Mouse (Mus musculus): ENCODE data around the gene Atp6v0d1. TPM values are rescaled to one million over a fixed set of nuclear protein-coding genes. Genes with fewer than 3 reads are reported as not detected.

The Atp6v0d1 gene
- polyA plus RNA-seq, 1 experiment from 2014 or later = 273 TPM

DNA sequence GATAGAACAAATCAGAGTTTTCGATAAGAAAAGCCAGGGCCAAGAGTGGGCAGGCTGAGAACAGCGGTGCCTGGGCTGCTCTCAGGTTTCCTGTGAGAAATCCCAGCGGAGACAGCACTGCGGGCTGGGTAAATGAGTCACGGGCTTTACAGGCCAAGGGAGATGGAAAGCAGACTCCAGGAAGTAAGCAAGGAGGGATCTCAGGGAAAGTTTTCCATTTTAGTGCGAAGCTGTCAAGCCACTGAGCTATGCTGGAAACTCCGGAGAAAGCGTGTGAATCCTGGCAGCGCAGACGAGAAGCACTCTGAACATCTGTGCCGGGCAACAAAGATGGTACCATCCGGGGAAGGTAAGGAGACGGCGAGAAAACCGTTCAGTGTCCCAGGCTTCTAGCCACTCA lies 28.0 kb upstream of the Atp6v0d1 start:
- no peaks in the 10 kb centered on the region for H3K27me3 ChIP-seq (replicated peaks; ENCODE audit: control insufficient read depth, insufficient read depth, low read length)
- H3K36me3 ChIP-seq (ENCODE audit: control insufficient read depth, insufficient read depth, low read length) = no peaks in the 10 kb centered on the region
- ATAC-seq = no peak
- peak overlapping the region; percentile 18 for H3K4me2 ChIP-seq (ENCODE audit: low read length)
- no peak overlapping the region for H3K4me3 ChIP-seq (ENCODE audit: low read length)
- H3K9me3 ChIP-seq (ENCODE audit: control insufficient read depth, low read length) = no peaks in the 10 kb centered on the region
- no peak overlapping the region for H3K9ac ChIP-seq (ENCODE audit: low read depth, low read length)
- H3K27ac ChIP-seq (ENCODE audit: low read depth, low read length) = no peak overlapping the region
- WGBS = 23% methylated on average over 15 of the region's 15 CpGs
- 0 out of 2 replicates have a peak, but pooled peaks cover 2% of the 10 kb centered on the region for H3K4me1 ChIP-seq (ENCODE audit: control insufficient read depth, insufficient read depth, low read depth, low read length)

DNA sequence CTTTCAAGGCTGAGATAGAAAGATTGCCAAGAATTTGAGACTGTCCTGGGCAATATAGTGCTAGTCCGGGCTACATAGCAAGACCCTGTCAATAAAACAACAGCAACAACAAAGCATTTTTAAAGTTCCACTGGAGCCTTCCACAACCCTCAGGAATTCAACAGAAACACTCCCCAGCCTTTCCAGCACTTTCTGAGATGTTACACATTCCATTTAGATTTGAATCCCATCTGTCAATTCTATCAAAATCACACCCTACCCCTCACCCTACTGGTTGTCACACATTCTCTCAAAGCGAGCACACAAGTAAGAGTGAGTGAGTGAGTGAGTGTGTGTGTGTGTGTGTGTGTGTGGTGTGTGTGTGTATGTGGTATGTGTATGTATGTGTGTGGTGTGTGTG lies 26.6 kb upstream of the Atp6v0d1 start:
- H3K4me2 ChIP-seq (ENCODE audit: low read length) = no peak overlapping the region
- H3K4me1 ChIP-seq (ENCODE audit: control insufficient read depth, insufficient read depth, low read depth, low read length) = 0 out of 2 replicates have a peak, but pooled peaks cover 2% of the 10 kb centered on the region
- 88% methylated on average over 2 of the region's 2 CpGs for WGBS
- H3K27me3 ChIP-seq (replicated peaks; ENCODE audit: control insufficient read depth, insufficient read depth, low read length) = no peaks in the 10 kb centered on the region
- no peak overlapping the region for H3K4me3 ChIP-seq (ENCODE audit: low read length)
- no peaks in the 10 kb centered on the region for H3K36me3 ChIP-seq (ENCODE audit: control insufficient read depth, insufficient read depth, low read length)
- no peak for ATAC-seq
- no peaks in the 10 kb centered on the region for H3K9me3 ChIP-seq (ENCODE audit: control insufficient read depth, low read length)
- no peak overlapping the region for H3K27ac ChIP-seq (ENCODE audit: low read depth, low read length)
- no peak overlapping the region for H3K9ac ChIP-seq (ENCODE audit: low read depth, low read length)

DNA sequence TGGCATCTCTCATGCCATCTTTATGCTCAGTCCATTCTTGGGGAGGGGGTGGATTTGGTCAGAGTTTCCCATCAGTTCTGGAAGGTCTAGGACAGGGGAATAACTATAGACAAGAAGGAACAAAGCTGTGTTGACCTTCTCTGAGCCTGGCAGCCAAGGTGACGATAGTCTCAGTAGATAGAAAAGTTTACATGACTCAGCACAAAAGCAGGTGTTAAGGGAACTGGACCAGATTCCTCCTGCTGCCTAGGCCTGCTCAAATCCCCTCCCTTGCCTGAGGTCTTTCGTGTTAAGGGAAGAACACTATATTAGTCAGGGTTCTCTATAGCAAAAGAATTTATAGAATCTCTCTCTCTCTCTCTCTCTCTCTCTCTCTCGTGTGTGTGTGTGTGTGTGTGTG lies 13.9 kb upstream of the Atp6v0d1 start:
- Histone ChIP-seq H3K27ac (ENCODE audit: low read depth, low read length) (no peak overlapping the region), H3K36me3 (ENCODE audit: control insufficient read depth, insufficient read depth, low read length) (no peaks in the 10 kb centered on the region), H3K9ac (ENCODE audit: low read depth, low read length) (no peak overlapping the region), H3K27me3 (replicated peaks; ENCODE audit: control insufficient read depth, insufficient read depth, low read length) (no peaks in the 10 kb centered on the region), H3K4me1 (ENCODE audit: control insufficient read depth, insufficient read depth, low read depth, low read length) (no peaks in the 10 kb centered on the region), H3K4me3 (ENCODE audit: low read length) (no peak overlapping the region), H3K9me3 (ENCODE audit: control insufficient read depth, low read length) (no peaks in the 10 kb centered on the region), H3K4me2 (ENCODE audit: low read length) (no peak overlapping the region)
- no peak for ATAC-seq
- 70% methylated on average over 3 of the region's 3 CpGs for WGBS

DNA sequence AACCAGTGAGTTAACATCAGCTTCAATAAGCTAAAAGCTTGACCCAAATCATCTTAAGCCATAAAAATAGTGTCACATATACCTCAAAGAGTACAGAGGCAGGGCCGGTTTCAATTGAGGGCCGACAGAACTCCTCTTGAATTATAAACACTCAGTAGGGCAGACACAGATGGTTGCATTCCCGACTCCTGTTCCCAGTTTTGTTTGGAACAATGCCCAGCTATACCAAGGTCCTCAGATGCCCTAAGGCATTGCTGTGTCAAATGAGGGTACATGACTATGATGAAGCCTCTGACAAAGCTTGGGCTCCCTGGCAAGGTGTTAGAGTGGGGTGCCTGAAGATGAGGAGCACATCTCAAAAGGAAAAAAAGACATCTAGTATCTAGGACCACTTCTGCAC lies 9.7 kb upstream of the Atp6v0d1 start:
- H3K4me3 ChIP-seq (ENCODE audit: low read length) = no peak overlapping the region
- H3K4me2 ChIP-seq (ENCODE audit: low read length) = no peak overlapping the region
- H3K9me3 ChIP-seq (ENCODE audit: control insufficient read depth, low read length) = no peaks in the 10 kb centered on the region
- H3K4me1 ChIP-seq (ENCODE audit: control insufficient read depth, insufficient read depth, low read depth, low read length) = no peaks in the 10 kb centered on the region
- no peaks in the 10 kb centered on the region for H3K27me3 ChIP-seq (replicated peaks; ENCODE audit: control insufficient read depth, insufficient read depth, low read length)
- H3K9ac ChIP-seq (ENCODE audit: low read depth, low read length) = no peak overlapping the region
- WGBS = 28% methylated on average over 3 of the region's 3 CpGs
- no peak for ATAC-seq
- H3K27ac ChIP-seq (ENCODE audit: low read depth, low read length) = no peak overlapping the region
- H3K36me3 ChIP-seq (ENCODE audit: control insufficient read depth, insufficient read depth, low read length) = no peaks in the 10 kb centered on the region

DNA sequence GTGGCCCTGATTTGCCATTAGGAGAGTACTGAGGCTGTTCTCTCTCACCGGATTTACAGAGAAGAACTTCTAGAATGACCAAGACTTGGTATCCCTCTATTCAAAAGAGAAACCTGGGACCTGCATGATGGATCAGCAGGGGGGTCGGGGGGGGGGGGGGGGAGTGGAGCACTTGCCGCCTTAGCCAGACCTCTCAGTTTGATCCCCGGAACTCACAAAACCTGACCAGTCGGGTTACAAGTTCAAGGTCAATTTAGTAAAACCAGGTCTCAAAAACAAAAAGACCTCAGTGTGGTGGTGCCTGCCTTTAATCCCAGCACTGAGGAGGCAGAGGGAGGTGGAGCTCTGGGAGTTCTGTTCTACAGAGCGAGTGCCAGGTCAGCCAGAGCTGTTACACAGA lies 8.9 kb upstream of the Atp6v0d1 start:
- ATAC-seq = no peak
- no peaks in the 10 kb centered on the region for H3K36me3 ChIP-seq (ENCODE audit: control insufficient read depth, insufficient read depth, low read length)
- no peak overlapping the region for H3K4me3 ChIP-seq (ENCODE audit: low read length)
- no peaks in the 10 kb centered on the region for H3K9me3 ChIP-seq (ENCODE audit: control insufficient read depth, low read length)
- no peaks in the 10 kb centered on the region for H3K4me1 ChIP-seq (ENCODE audit: control insufficient read depth, insufficient read depth, low read depth, low read length)
- H3K27me3 ChIP-seq (replicated peaks; ENCODE audit: control insufficient read depth, insufficient read depth, low read length) = no peaks in the 10 kb centered on the region
- no peak overlapping the region for H3K4me2 ChIP-seq (ENCODE audit: low read length)
- WGBS = 54% methylated on average over 6 of the region's 6 CpGs
- no peak overlapping the region for H3K9ac ChIP-seq (ENCODE audit: low read depth, low read length)
- no peak overlapping the region for H3K27ac ChIP-seq (ENCODE audit: low read depth, low read length)

DNA sequence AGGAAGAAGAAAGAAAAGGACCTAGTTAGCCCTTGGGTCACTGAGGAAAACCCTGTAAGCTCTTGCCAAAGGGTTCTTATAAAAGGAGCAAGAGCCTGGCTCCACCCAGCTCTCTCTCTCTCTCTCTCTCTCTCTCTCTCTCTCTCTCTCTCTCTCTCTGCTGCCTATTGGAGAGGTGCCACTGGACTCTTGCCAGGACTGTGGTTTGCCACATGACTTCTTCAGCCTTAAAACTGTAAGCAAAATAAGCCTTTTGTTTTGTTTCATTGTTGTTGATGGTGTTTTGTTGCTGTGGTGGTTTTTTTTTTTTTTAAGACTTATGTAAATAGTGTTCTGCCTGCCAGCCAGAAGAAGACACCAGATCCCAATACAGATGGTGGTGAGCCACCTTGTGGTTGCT lies 7.6 kb upstream of the Atp6v0d1 start:
- Histone ChIP-seq H3K27ac (ENCODE audit: low read depth, low read length) (no peak overlapping the region), H3K4me3 (ENCODE audit: low read length) (no peak overlapping the region), H3K36me3 (ENCODE audit: control insufficient read depth, insufficient read depth, low read length) (no peaks in the 10 kb centered on the region), H3K4me2 (ENCODE audit: low read length) (no peak overlapping the region), H3K4me1 (ENCODE audit: control insufficient read depth, insufficient read depth, low read depth, low read length) (no peaks in the 10 kb centered on the region), H3K9ac (ENCODE audit: low read depth, low read length) (no peak overlapping the region), H3K9me3 (ENCODE audit: control insufficient read depth, low read length) (no peaks in the 10 kb centered on the region), H3K27me3 (replicated peaks; ENCODE audit: control insufficient read depth, insufficient read depth, low read length) (no peaks in the 10 kb centered on the region)
- ATAC-seq = no peak

DNA sequence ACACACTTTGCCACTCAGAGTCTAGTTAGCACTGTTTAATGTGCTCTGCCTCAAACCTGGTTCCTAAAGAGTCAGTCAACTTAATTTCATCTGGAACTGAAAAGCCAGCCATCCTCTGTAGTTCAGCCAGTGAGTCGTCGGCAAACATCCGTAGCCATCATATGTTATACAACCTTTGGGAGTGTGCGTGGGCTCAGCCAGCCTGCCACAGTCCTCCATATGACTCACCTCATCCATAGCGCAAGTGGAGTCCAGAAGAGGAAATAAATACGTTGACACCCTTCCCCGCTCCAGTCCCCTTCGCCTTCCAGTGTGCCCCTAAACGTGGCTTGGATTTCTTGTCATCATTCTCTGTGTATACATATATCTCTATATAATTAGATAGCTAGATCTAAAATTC lies 6.0 kb upstream of the Atp6v0d1 start:
- H3K4me1 ChIP-seq (ENCODE audit: control insufficient read depth, insufficient read depth, low read depth, low read length) = peaks cover 5% of the 10 kb centered on the region; the same call in 1 of the 2 replicates
- H3K36me3 ChIP-seq (ENCODE audit: control insufficient read depth, insufficient read depth, low read length) = no peaks in the 10 kb centered on the region
- H3K4me3 ChIP-seq (ENCODE audit: low read length) = no peak overlapping the region
- H3K27ac ChIP-seq (ENCODE audit: low read depth, low read length) = no peak overlapping the region
- no peak overlapping the region for H3K9ac ChIP-seq (ENCODE audit: low read depth, low read length)
- ATAC-seq = no peak
- WGBS = 90% methylated on average over 9 of the region's 9 CpGs
- no peaks in the 10 kb centered on the region for H3K9me3 ChIP-seq (ENCODE audit: control insufficient read depth, low read length)
- H3K4me2 ChIP-seq (ENCODE audit: low read length) = no peak overlapping the region
- no peaks in the 10 kb centered on the region for H3K27me3 ChIP-seq (replicated peaks; ENCODE audit: control insufficient read depth, insufficient read depth, low read length)

DNA sequence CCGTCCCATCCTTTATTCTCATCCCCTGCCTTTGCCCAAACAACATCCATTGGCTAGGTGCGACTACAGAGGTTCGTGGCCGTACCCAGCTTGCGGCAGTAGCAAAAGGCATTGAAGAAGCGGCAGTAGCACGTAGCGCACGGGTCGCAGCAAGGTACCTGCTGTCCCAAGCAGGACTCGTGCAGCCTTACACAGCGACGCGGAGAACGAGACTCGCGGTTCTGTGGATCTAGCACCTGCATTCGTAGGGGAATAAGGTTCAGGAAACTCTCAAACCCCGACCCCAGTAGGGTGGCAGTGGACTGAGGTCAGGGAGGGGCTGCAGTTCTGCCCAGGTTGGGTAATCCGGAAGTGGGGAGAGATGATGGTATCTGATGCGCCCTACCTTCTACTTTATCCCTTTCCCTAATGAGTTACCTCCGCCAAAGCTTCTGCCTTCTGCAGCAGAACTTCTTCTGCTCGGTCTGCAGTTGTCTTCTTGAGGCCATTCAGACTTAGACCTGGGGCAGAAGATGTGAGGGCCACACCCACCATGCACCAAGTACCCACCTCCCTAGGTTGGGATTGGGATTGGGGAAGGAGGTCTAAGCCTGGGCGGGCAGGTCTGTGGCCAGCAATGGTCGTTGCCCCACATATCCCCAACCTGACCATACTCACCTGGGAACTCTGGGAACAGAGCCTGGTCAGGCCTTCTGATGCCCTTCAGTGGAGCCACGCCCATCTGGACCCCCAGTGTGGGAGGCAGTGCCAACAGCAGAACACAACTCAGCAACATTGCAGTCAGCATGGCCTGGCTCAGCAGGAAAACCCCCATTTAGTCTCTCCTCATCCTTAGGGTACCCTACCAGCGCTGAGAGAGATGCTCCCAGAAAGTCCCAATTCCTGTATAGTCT lies 1.1 kb upstream of the Atp6v0d1 start:
- no peak; the same call in 1 of the 2 replicates for ATAC-seq
- peak overlapping the region; percentile 62; the same call in 1 of the 2 replicates for H3K27ac ChIP-seq (ENCODE audit: low read depth, low read length)
- WGBS = 26% methylated on average over 27 of the region's 27 CpGs

DNA sequence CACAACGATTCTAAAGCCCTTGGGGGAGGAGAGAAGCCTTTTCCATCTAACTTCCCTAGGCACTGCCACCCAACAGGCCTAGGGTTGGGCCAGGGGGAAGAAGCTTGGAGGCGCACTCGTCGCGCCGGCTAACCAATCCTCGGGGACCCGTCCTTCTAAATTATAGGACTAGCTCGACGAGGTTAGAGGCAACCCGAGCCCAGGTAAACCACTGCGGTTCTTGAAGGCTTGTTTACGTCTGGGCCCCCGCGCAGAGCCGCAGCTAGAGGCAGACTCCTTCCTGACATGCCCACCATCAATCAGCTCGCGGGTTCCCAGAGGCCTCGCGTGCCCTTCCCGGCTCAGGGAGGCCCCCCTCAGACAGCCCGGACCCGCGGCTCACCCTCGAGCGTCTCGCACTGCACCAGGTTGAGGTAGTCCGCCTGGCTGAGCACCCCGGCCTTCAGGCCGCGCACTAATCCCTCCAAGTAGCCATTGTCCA lies 406 bp downstream of the Atp6v0d1 start:
- H3K4me1 ChIP-seq (ENCODE audit: control insufficient read depth, insufficient read depth, low read depth, low read length) = peaks cover 29% of the 10 kb centered on the region
- WGBS = under 1% methylated on average over 31 of the region's 31 CpGs
- ATAC-seq = peak; percentile 81

More for the DNA sequence above, 1.1 kb upstream of the Atp6v0d1 start:
- Histone ChIP-seq H3K36me3 (ENCODE audit: control insufficient read depth, insufficient read depth, low read length) (no peaks in the 10 kb centered on the region), H3K4me1 (ENCODE audit: control insufficient read depth, insufficient read depth, low read depth, low read length) (peaks cover 29% of the 10 kb centered on the region), H3K4me2 (ENCODE audit: low read length) (peak overlapping the region; percentile 64), H3K4me3 (ENCODE audit: low read length) (peak overlapping the region; percentile 73), H3K27me3 (replicated peaks; ENCODE audit: control insufficient read depth, insufficient read depth, low read length) (no peaks in the 10 kb centered on the region), H3K9ac (ENCODE audit: low read depth, low read length) (peak overlapping the region; percentile 61), H3K9me3 (ENCODE audit: control insufficient read depth, low read length) (no peaks in the 10 kb centered on the region)

More for the DNA sequence above, 406 bp downstream of the Atp6v0d1 start:
- H3K4me3 ChIP-seq (ENCODE audit: low read length) = peak overlapping the region; percentile 73
- peak overlapping the region; percentile 85 for H3K9ac ChIP-seq (ENCODE audit: low read depth, low read length)
- H3K4me2 ChIP-seq (ENCODE audit: low read length) = peak overlapping the region; percentile 90
- no peaks in the 10 kb centered on the region for H3K36me3 ChIP-seq (ENCODE audit: control insufficient read depth, insufficient read depth, low read length)
- no peaks in the 10 kb centered on the region for H3K9me3 ChIP-seq (ENCODE audit: control insufficient read depth, low read length)
- H3K27ac ChIP-seq (ENCODE audit: low read depth, low read length) = peak overlapping the region; percentile 82
- H3K27me3 ChIP-seq (replicated peaks; ENCODE audit: control insufficient read depth, insufficient read depth, low read length) = no peaks in the 10 kb centered on the region

All from hindbrain, embryonic 16.5 days (tissue).